Mouse (Mus musculus): ENCODE results near the gene Med19. TPM values are rescaled to one million over a fixed set of nuclear protein-coding genes. Genes with fewer than 3 reads are reported as not detected.

The Med19 gene
- total RNA-seq, 2 experiments from 2014 or later, result 31.3 to 33.3 TPM

Other genes starting within 250 kb of the Med19 start
- 1 to 10 TPM; 3.1 to 3.3 TPM for gene Tfpi, start 201.6 kb upstream of the Med19 start, total RNA-seq (2021)
- gene Ctnnd1, start 27.6 kb upstream of the Med19 start, total RNA-seq (2021), result 10 to 100 TPM; 46.1 to 59.1 TPM
- gene Btbd18, start 19.3 kb upstream of the Med19 start, total RNA-seq (2021), result not detected
- 10 to 100 TPM; 30.3 to 31.5 TPM for gene Selenoh, start 7.6 kb upstream of the Med19 start, total RNA-seq (2021)
- gene Gm28635, start 361 bp upstream of the Med19 start, total RNA-seq (2021), result 1 to 10 TPM in 1 of 2 experiments, not detected in 1; 1.1 TPM
- gene Tmx2, start 738 bp downstream of the Med19 start, total RNA-seq (2021), result 100 to 1,000 TPM; 217 to 249 TPM
- 10 to 100 TPM; 37.3 to 37.7 TPM for gene Zdhhc5, start 36.8 kb downstream of the Med19 start, total RNA-seq (2021)
- gene Clp1, start 48.9 kb downstream of the Med19 start, total RNA-seq (2021), result 1 to 10 TPM; 8.1 to 8.7 TPM
- gene Ypel4, start 55.7 kb downstream of the Med19 start, total RNA-seq (2021), result 10 to 100 TPM; 60.0 to 67.5 TPM
- gene Gm19426, start 65.3 kb downstream of the Med19 start, total RNA-seq (2021), result 1 to 10 TPM; 1.8 to 2.2 TPM
- 1 to 10 TPM; 5.7 to 7.4 TPM for gene Serping1, start 97.0 kb downstream of the Med19 start, total RNA-seq (2021)
- gene Ube2l6, start 120.4 kb downstream of the Med19 start, total RNA-seq (2021), result 1 to 10 TPM; 3.9 to 4.3 TPM
- not detected for gene Smtnl1, start 144.2 kb downstream of the Med19 start, total RNA-seq (2021)
- gene Timm10, start 148.6 kb downstream of the Med19 start, total RNA-seq (2021), result 10 to 100 TPM; 58.0 to 60.3 TPM
- under 1 TPM; 0.30 to 0.35 TPM for gene Slc43a1, start 160.4 kb downstream of the Med19 start, total RNA-seq (2021)
- 10 to 100 TPM; 92.3 to 94.5 TPM for gene Rtn4rl2, start 208.3 kb downstream of the Med19 start, total RNA-seq (2021)

All from layer of hippocampus, postnatal 25 days (tissue).